Mouse (Mus musculus) activated CD4-positive, CD25-positive, alpha-beta regulatory T cell, adult 9 weeks (primary cell): ENCODE measurements around the gene Ccr3. TPM values are rescaled to one million over a fixed set of nuclear protein-coding genes. Genes with fewer than 3 reads are reported as not detected.

ENCODE experiments used
- polyA plus RNA-seq: library from polyadenylated mRNA; unstranded; fragments of 100-300 nt; shearing (Covaris generic); gene quantifications from one replicate; pipeline ENCODE4 v1.2.1, GENCODE M21; 2017

The Ccr3 gene
- polyA plus RNA-seq, result 3.0 TPM

GRCm38 (mm10) chr9:124021672-124022071 lies at the start of gene Ccr3:
TSS of gene Ccr3 (plus strand) at chr9:124021972.

GRCm38 (mm10) chr9:123978308-123978707 lies 43.5 kb upstream of the Ccr3 start, which contains the start of gene Ccr1l1:
TSS of gene Ccr1l1 (minus strand) at chr9:123978408.

Other genes with a start within 250 kb of the Ccr3 start
- 27.5 TPM for gene Cxcr6, start 215.5 kb upstream of the Ccr3 start, polyA plus RNA-seq
- gene Fyco1, start 170.1 kb upstream of the Ccr3 start, polyA plus RNA-seq, result 55.2 TPM
- gene Xcr1, start 159.9 kb upstream of the Ccr3 start, polyA plus RNA-seq, result 0.44 TPM
- gene Ccr1, start 53.3 kb upstream of the Ccr3 start, polyA plus RNA-seq, result 0.26 TPM
- not detected for gene Ccr1l1, start 43.6 kb upstream of the Ccr3 start, polyA plus RNA-seq
- 50.3 TPM for gene Ccr2, start 80.0 kb downstream of the Ccr3 start, polyA plus RNA-seq
- gene Ccr5, start 99.6 kb downstream of the Ccr3 start, polyA plus RNA-seq, result 15.6 TPM